Mouse (Mus musculus): Measurements from ENCODE around the gene Sipa1l1.

Sipa1l1 gene

GRCm38 (mm10) chr12:82339221-82339861 is 170.2 kb downstream of the Sipa1l1 start:
- DNase-seq (ENCODE audit: low read depth): no peak

- peak; percentile 40 for DNase-seq (ENCODE audit: low read depth)
Measured at GRCm38 (mm10) chr12:82340196-82340918, 171.2 kb downstream of the Sipa1l1 start.

- DNase-seq (ENCODE audit: low read depth): peak; percentile 57
Measured at GRCm38 (mm10) chr12:82341181-82341580, 172.1 kb downstream of the Sipa1l1 start.

GRCm38 (mm10) chr12:82341696-82342095 is 172.6 kb downstream of the Sipa1l1 start:
- DNase-seq (ENCODE audit: low read depth): no peak

GRCm38 (mm10) chr12:82350082-82350481 is 181.0 kb downstream of the Sipa1l1 start:
- DNase-seq (ENCODE audit: low read depth): peak; percentile 87

GRCm38 (mm10) chr12:82350891-82351290 is 181.8 kb downstream of the Sipa1l1 start:
- DNase-seq (ENCODE audit: low read depth): no peak

GRCm38 (mm10) chr12:82353660-82354059 is 184.5 kb downstream of the Sipa1l1 start:
- no peak for DNase-seq (ENCODE audit: low read depth)

- DNase-seq (ENCODE audit: low read depth): no peak
Measured at GRCm38 (mm10) chr12:82355419-82356149, 186.5 kb downstream of the Sipa1l1 start.

- DNase-seq (ENCODE audit: low read depth): no peak
Measured at GRCm38 (mm10) chr12:82356476-82356875, 187.4 kb downstream of the Sipa1l1 start.

GRCm38 (mm10) chr12:82357431-82357830 is 188.3 kb downstream of the Sipa1l1 start:
- DNase-seq (ENCODE audit: low read depth): no peak

- no peak for DNase-seq (ENCODE audit: low read depth)
Measured at GRCm38 (mm10) chr12:82362796-82363195, 193.7 kb downstream of the Sipa1l1 start.

- no peak for DNase-seq (ENCODE audit: low read depth)
Measured at GRCm38 (mm10) chr12:82364186-82364585, 195.1 kb downstream of the Sipa1l1 start.

- no peak for DNase-seq (ENCODE audit: low read depth)
Measured at GRCm38 (mm10) chr12:82365276-82365875, 196.3 kb downstream of the Sipa1l1 start.

GRCm38 (mm10) chr12:82366754-82367153 is 197.6 kb downstream of the Sipa1l1 start:
- DNase-seq (ENCODE audit: low read depth): no peak

- DNase-seq (ENCODE audit: low read depth): no peak
Measured at GRCm38 (mm10) chr12:82367345-82367744, 198.2 kb downstream of the Sipa1l1 start.

- DNase-seq (ENCODE audit: low read depth): no peak
Measured at GRCm38 (mm10) chr12:82367986-82368385, 198.9 kb downstream of the Sipa1l1 start.

GRCm38 (mm10) chr12:82369402-82370160 is 200.5 kb downstream of the Sipa1l1 start:
- DNase-seq (ENCODE audit: low read depth): peak; percentile 34

GRCm38 (mm10) chr12:82371266-82371665 is 202.1 kb downstream of the Sipa1l1 start:
- DNase-seq (ENCODE audit: low read depth): no peak

GRCm38 (mm10) chr12:82374020-82374419 is 204.9 kb downstream of the Sipa1l1 start:
- peak; percentile 21 for DNase-seq (ENCODE audit: low read depth)

- no peak for DNase-seq (ENCODE audit: low read depth)
Measured at GRCm38 (mm10) chr12:82382932-82383331, 213.8 kb downstream of the Sipa1l1 start.

- DNase-seq (ENCODE audit: low read depth): no peak
Measured at GRCm38 (mm10) chr12:82384719-82385118, 215.6 kb downstream of the Sipa1l1 start.

- DNase-seq (ENCODE audit: low read depth): peak; percentile 63
Measured at GRCm38 (mm10) chr12:82387042-82387441, 217.9 kb downstream of the Sipa1l1 start.
